Mouse (Mus musculus): Measurements from ENCODE around the gene Ghrhr. TPM values are rescaled to one million over a fixed set of nuclear protein-coding genes. Genes with fewer than 3 reads are reported as not detected.

The Ghrhr gene
- polyA plus RNA-seq (2014; fragmentation: Illumina TruSeq; extraction: RNeasy Lipid Tissue Mini Kit (QIAGEN cat#74804); ENCODE audit: insufficient read depth, low read depth, low replicate concordance): not detected

GRCm38 (mm10) chr6:55376076-55376475 is at the start of gene Ghrhr:
Ghrhr (plus strand) TSS chr6:55376295.

GRCm38 (mm10) chr6:55335989-55336514 is 40.0 kb upstream of the Ghrhr start, which contains the start of gene Aqp1:
Aqp1 (plus strand) TSS chr6:55336432.

Other genes starting within 250 kb of the Ghrhr start
- gene Crhr2, start 243.3 kb upstream of the Ghrhr start, polyA plus RNA-seq (2014; fragmentation: Illumina TruSeq; extraction: RNeasy Lipid Tissue Mini Kit (QIAGEN cat#74804); ENCODE audit: insufficient read depth, low read depth, low replicate concordance): 0.30 TPM
- gene Inmt, start 201.3 kb upstream of the Ghrhr start, polyA plus RNA-seq (2014; fragmentation: Illumina TruSeq; extraction: RNeasy Lipid Tissue Mini Kit (QIAGEN cat#74804); ENCODE audit: insufficient read depth, low read depth, low replicate concordance): 3,946 TPM
- 10.6 TPM for gene Mindy4, start 172.9 kb upstream of the Ghrhr start, polyA plus RNA-seq (2014; fragmentation: Illumina TruSeq; extraction: RNeasy Lipid Tissue Mini Kit (QIAGEN cat#74804); ENCODE audit: insufficient read depth, low read depth, low replicate concordance)
- 452 TPM for gene Aqp1, start 39.9 kb upstream of the Ghrhr start, polyA plus RNA-seq (2014; fragmentation: Illumina TruSeq; extraction: RNeasy Lipid Tissue Mini Kit (QIAGEN cat#74804); ENCODE audit: insufficient read depth, low read depth, low replicate concordance)
- 0.96 TPM for gene Adcyap1r1, start 75.7 kb downstream of the Ghrhr start, polyA plus RNA-seq (2014; fragmentation: Illumina TruSeq; extraction: RNeasy Lipid Tissue Mini Kit (QIAGEN cat#74804); ENCODE audit: insufficient read depth, low read depth, low replicate concordance)